Mouse (Mus musculus) thymus, adult 2 months (tissue): Measurements from ENCODE around the gene Astn1. TPM values are rescaled to one million over a fixed set of nuclear protein-coding genes. Genes with fewer than 3 reads are reported as not detected.

Experiments used
- DNase-seq: peaks from one replicate; pipeline ENCODE4 v3.0.0; 2021
- H3K27ac ChIP-seq: fragments of 200-500 bp; 2 replicates; pipeline ENCODE4 v1.5.1; 2012; ENCODE audit warnings: low read length, control low read depth; ENCODE audit not compliant: control insufficient read depth, insufficient read depth
- H3K27me3 ChIP-seq: fragments of 200-500 bp; 2 replicates; pipeline ENCODE4 v1.6.1; 2012; ENCODE audit warnings: mild to moderate bottlenecking, low read length, moderate library complexity, mixed read lengths; ENCODE audit not compliant: control insufficient read depth, insufficient read depth
- H3K36me3 ChIP-seq: fragments of 200-500 bp; 2 replicates; pipeline ENCODE4 v1.6.1; 2012; ENCODE audit warnings: mild to moderate bottlenecking, low read length, moderate library complexity; ENCODE audit not compliant: control insufficient read depth, insufficient read depth
- H3K4me1 ChIP-seq: fragments of 200-500 bp; replicated peaks from 2 replicates; pipeline ENCODE4 v1.6.1; 2012; ENCODE audit warnings: low read length; ENCODE audit not compliant: control insufficient read depth, insufficient read depth
- H3K4me3 ChIP-seq: fragments of 200-500 bp; 2 replicates; pipeline ENCODE4 v1.5.1; 2012; ENCODE audit warnings: mild to moderate bottlenecking, low read length, control low read depth, moderate library complexity; ENCODE audit not compliant: control insufficient read depth, insufficient read depth
- CTCF ChIP-seq: fragments of 200-500 bp; IDR thresholded peaks from 2 replicates; pipeline ENCODE4 v1.5.1; 2012; ENCODE audit warnings: mild to moderate bottlenecking, control low read depth, low read length, moderate library complexity, borderline replicate concordance; ENCODE audit not compliant: control insufficient read depth, poor library complexity, insufficient read depth; ENCODE audit errors: extremely low read depth
- POLR2A ChIP-seq: fragments of 200-500 bp; IDR thresholded peaks from 2 replicates; pipeline ENCODE4 v1.6.1; 2012; ENCODE audit warnings: mild to moderate bottlenecking, low read length, control low read depth, moderate library complexity; ENCODE audit not compliant: control insufficient read depth, poor library complexity, insufficient read depth; ENCODE audit errors: extremely low read depth
- WGBS: fragments of 180-500 bp; shearing (Covaris S2); methylation state at CpG from one replicate; pipeline ENCODE4 v1.1.7; 2018; 5-methylcytosine and 5-hydroxymethylcytosine counted together
- polyA plus RNA-seq: library from polyadenylated mRNA; depleted of rRNA; stranded (reverse); fragments of >200 nt; gene quantifications from 2 replicates; pipeline ENCODE4 v1.2.3, GENCODE M21; 2012

Astn1 gene
- polyA plus RNA-seq, 1 experiment, result 0.19 TPM

GRCm38 (mm10) chr1:158536867-158537266 is 174.8 kb downstream of the Astn1 start:
- H3K4me1 ChIP-seq, result no peaks in the 10 kb centered on the region
- no peaks in the 10 kb centered on the region for H3K27me3 ChIP-seq
- H3K36me3 ChIP-seq, result no peaks in the 10 kb centered on the region
- TF ChIP-seq POLR2A (no peak), CTCF (no peak)
- no peak overlapping the region for H3K27ac ChIP-seq
- DNase-seq, result no peak
- no peak overlapping the region for H3K4me3 ChIP-seq
- WGBS, result 65% methylated on average over 1 of the region's 1 CpGs

GRCm38 (mm10) chr1:158545095-158545494 is 183.0 kb downstream of the Astn1 start:
- no peaks in the 10 kb centered on the region for H3K4me1 ChIP-seq

GRCm38 (mm10) chr1:158546513-158546912 is 184.4 kb downstream of the Astn1 start:
- Histone ChIP-seq H3K27ac (no peak overlapping the region), H3K4me3 (no peak overlapping the region), H3K4me1 (no peaks in the 10 kb centered on the region), H3K36me3 (no peaks in the 10 kb centered on the region), H3K27me3 (no peaks in the 10 kb centered on the region)
- DNase-seq, result no peak
- 80% methylated on average over 4 of the region's 4 CpGs for WGBS
- no peak for TF ChIP-seq POLR2A
- no peak for TF ChIP-seq CTCF

More at GRCm38 (mm10) chr1:158545095-158545494, 183.0 kb downstream of the Astn1 start:
- no peaks in the 10 kb centered on the region for H3K27me3 ChIP-seq
- H3K27ac ChIP-seq, result no peak overlapping the region
- TF ChIP-seq CTCF, result no peak
- no peak for TF ChIP-seq POLR2A
- H3K4me3 ChIP-seq, result no peak overlapping the region
- WGBS, result 84% methylated on average over 4 of the region's 4 CpGs
- H3K36me3 ChIP-seq, result no peaks in the 10 kb centered on the region
- DNase-seq, result no peak

- no peak for DNase-seq
- TF ChIP-seq CTCF (no peak), POLR2A (no peak)
- no peaks in the 10 kb centered on the region for H3K27me3 ChIP-seq
- no peaks in the 10 kb centered on the region for H3K36me3 ChIP-seq
- H3K4me1 ChIP-seq, result no peaks in the 10 kb centered on the region
- no peak overlapping the region for H3K27ac ChIP-seq
- no peak overlapping the region for H3K4me3 ChIP-seq
- WGBS, result 60% methylated on average over 3 of the region's 3 CpGs
These were observed 185.6 kb downstream of the Astn1 start for GRCm38 (mm10) chr1:158547592-158548211.

GRCm38 (mm10) chr1:158548319-158548718 is 186.2 kb downstream of the Astn1 start:
- Histone ChIP-seq H3K27me3 (no peaks in the 10 kb centered on the region), H3K4me3 (no peak overlapping the region), H3K4me1 (no peaks in the 10 kb centered on the region), H3K36me3 (no peaks in the 10 kb centered on the region), H3K27ac (no peak overlapping the region)
- WGBS, result 89% methylated on average over 8 of the region's 8 CpGs
- no peak for DNase-seq
- no peak for TF ChIP-seq CTCF

- 86% methylated on average over 2 of the region's 2 CpGs for whole genome bisulfite sequencing
- TF ChIP-seq POLR2A (no peak), CTCF (no peak)
- DNase-seq, result no peak
- no peak overlapping the region for H3K4me3 ChIP-seq
- H3K27me3 ChIP-seq, result no peaks in the 10 kb centered on the region
- H3K27ac ChIP-seq, result no peak overlapping the region
- H3K4me1 ChIP-seq, result no peaks in the 10 kb centered on the region
- H3K36me3 ChIP-seq, result no peaks in the 10 kb centered on the region
These were observed 187.5 kb downstream of the Astn1 start for GRCm38 (mm10) chr1:158549616-158550015.

GRCm38 (mm10) chr1:158551951-158552350 is 189.9 kb downstream of the Astn1 start:
- no peak for DNase-seq
- WGBS, result 73% methylated on average over 6 of the region's 6 CpGs
- Histone ChIP-seq H3K27me3 (no peaks in the 10 kb centered on the region), H3K4me1 (no peaks in the 10 kb centered on the region), H3K4me3 (no peak overlapping the region), H3K27ac (no peak overlapping the region), H3K36me3 (no peaks in the 10 kb centered on the region)
- TF ChIP-seq POLR2A, result no peak
- TF ChIP-seq CTCF, result no peak
